Mouse (Mus musculus) MEL (cell line): Measurements from ENCODE around the gene Rab33a. TPM values are rescaled to one million over a fixed set of nuclear protein-coding genes. Genes with fewer than 3 reads are reported as not detected.

Experiments used
- DNase-seq: peaks from one replicate; pipeline ENCODE4 v3.0.0; 2011; ENCODE audit warnings: low read depth, low spot score
- H3K27ac ChIP-seq: 2 replicates; pipeline ENCODE4 v1.5.1; 2012; ENCODE audit warnings: low read depth, mild to moderate bottlenecking, control low read depth, low read length, moderate library complexity; ENCODE audit not compliant: control insufficient read depth
- H3K27me3 ChIP-seq, 2 experiments: fragments of 150-350 bp in 1 of 2; sonication (generic) in 1 of 2; 2 replicates each; pipeline ENCODE4 v1.6.1; 2012; ENCODE audit warnings: low read length in 2 of 2, mild to moderate bottlenecking in 2 of 2, improper control_type of control experiment in 1 of 2, moderate library complexity in 1 of 2; ENCODE audit not compliant: insufficient read depth in 2 of 2, control insufficient read depth in 1 of 2
- H3K36me3 ChIP-seq, 2 experiments: 2 replicates each; pipeline ENCODE4 v1.6.1; 2012 to 2014; ENCODE audit warnings: low read length in 2 of 2, improper control_type of control experiment in 1 of 2, inconsistent platforms in 1 of 2, mild to moderate bottlenecking in 1 of 2; ENCODE audit not compliant: insufficient read depth in 2 of 2, control insufficient read depth in 1 of 2
- H3K4me1 ChIP-seq, 2 experiments: fragments of 150-350 bp in 1 of 2; sonication (generic) in 1 of 2; 2 replicates each; pipeline ENCODE4 v1.6.1; 2012; ENCODE audit warnings: low read length in 2 of 2, improper control_type of control experiment in 1 of 2, mild to moderate bottlenecking in 1 of 2; ENCODE audit not compliant: insufficient read depth in 2 of 2, control insufficient read depth in 1 of 2
- H3K4me3 ChIP-seq, 2 experiments: fragments of 150-350 bp in 1 of 2; sonication (generic) in 1 of 2; 2 replicates each; pipeline ENCODE4 v1.5.1; 2012; ENCODE audit warnings: low read depth in 2 of 2, low read length in 2 of 2, mild to moderate bottlenecking in 2 of 2, moderate library complexity in 2 of 2, control low read depth in 1 of 2, improper control_type of control experiment in 1 of 2; ENCODE audit not compliant: control insufficient read depth in 1 of 2, insufficient read depth in 1 of 2
- H3K79me2 ChIP-seq: 2 replicates; pipeline ENCODE4 v1.6.1; 2012; ENCODE audit warnings: mild to moderate bottlenecking, low read length, moderate library complexity; ENCODE audit not compliant: control insufficient read depth, poor library complexity, insufficient read depth
- H3K9ac ChIP-seq: 2 replicates; pipeline ENCODE4 v1.6.1; 2012; ENCODE audit warnings: low read depth, mild to moderate bottlenecking, control low read depth, low read length, moderate library complexity; ENCODE audit not compliant: control insufficient read depth, poor library complexity, severe bottlenecking
- H3K9me3 ChIP-seq: fragments of 150-350 bp; sonication (generic); replicated peaks from 2 replicates; pipeline ENCODE4 v1.6.1; 2012; ENCODE audit warnings: mild to moderate bottlenecking, low read length, improper control_type of control experiment, moderate library complexity; ENCODE audit not compliant: insufficient read depth
- BHLHE40 ChIP-seq: IDR thresholded peaks from 2 replicates; pipeline ENCODE4 v1.6.1; 2012; ENCODE audit warnings: low read depth, mild to moderate bottlenecking, inconsistent platforms, low read length, improper control_type of control experiment, borderline replicate concordance
- CTCF ChIP-seq, 3 experiments: IDR thresholded peaks in 2 of 3; conservative IDR thresholded peaks in 1 of 3; 2 replicates each; pipeline ENCODE4 v1.5.1; 2011 to 2012; ENCODE audit warnings: low read length in 3 of 3, low read depth in 2 of 3, mild to moderate bottlenecking in 2 of 3, improper control_type of control experiment in 1 of 3, inconsistent platforms in 1 of 3, mixed read lengths in 1 of 3, moderate library complexity in 1 of 3; ENCODE audit not compliant: control insufficient read depth in 1 of 3, insufficient read depth in 1 of 3, poor library complexity in 1 of 3, severe bottlenecking in 1 of 3
- EP300 ChIP-seq, 2 experiments: IDR thresholded peaks; 2 replicates each; pipeline ENCODE4 v1.6.1; 2011; ENCODE audit warnings: improper control_type of control experiment in 2 of 2, low read length in 2 of 2, low read depth in 1 of 2, mild to moderate bottlenecking in 1 of 2
- ETS1 ChIP-seq: IDR thresholded peaks from 2 replicates; pipeline ENCODE4 v1.6.1; 2012; ENCODE audit warnings: low read depth, mild to moderate bottlenecking, inconsistent platforms, low read length, improper control_type of control experiment, moderate library complexity
- GATA1 ChIP-seq: IDR thresholded peaks from 2 replicates; pipeline ENCODE4 v1.6.1; 2011; ENCODE audit warnings: low read depth, low read length, improper control_type of control experiment
- MAX ChIP-seq: IDR thresholded peaks from 2 replicates; pipeline ENCODE4 v1.6.1; 2011; ENCODE audit warnings: low read length, improper control_type of control experiment
- MAZ ChIP-seq: IDR thresholded peaks from 2 replicates; pipeline ENCODE4 v1.6.1; 2012; ENCODE audit warnings: low read depth, mild to moderate bottlenecking, inconsistent platforms, low read length, improper control_type of control experiment
- MEF2A ChIP-seq: IDR thresholded peaks from 2 replicates; pipeline ENCODE4 v1.6.1; 2014; ENCODE audit warnings: low read depth, mild to moderate bottlenecking, inconsistent platforms, low read length, improper control_type of control experiment; ENCODE audit not compliant: poor library complexity, insufficient replicate concordance, severe bottlenecking; ENCODE audit errors: extremely low read depth
- MYB ChIP-seq: IDR thresholded peaks from 2 replicates; pipeline ENCODE4 v1.6.1; 2011; ENCODE audit warnings: mild to moderate bottlenecking, low read depth, low read length, improper control_type of control experiment
- POLR2AphosphoS5 ChIP-seq: IDR thresholded peaks from 2 replicates; pipeline ENCODE4 v1.6.1; 2012; ENCODE audit warnings: low read depth, borderline replicate concordance, mild to moderate bottlenecking, inconsistent platforms, low read length, moderate library complexity, mixed read lengths
- TBP ChIP-seq: IDR thresholded peaks from 2 replicates; pipeline ENCODE4 v1.8.0; 2011; ENCODE audit warnings: low read depth, low read length, improper control_type of control experiment
- TCF12 ChIP-seq: IDR thresholded peaks from 2 replicates; pipeline ENCODE4 v1.6.1; 2014; ENCODE audit warnings: low read depth, mild to moderate bottlenecking, inconsistent platforms, low read length, improper control_type of control experiment, moderate library complexity
- UBTF ChIP-seq: IDR thresholded peaks from 2 replicates; pipeline ENCODE4 v1.6.1; 2012; ENCODE audit warnings: low read depth, mild to moderate bottlenecking, inconsistent platforms, low read length, improper control_type of control experiment, moderate library complexity, borderline replicate concordance; ENCODE audit not compliant: insufficient read depth
- ZNF384 ChIP-seq: IDR thresholded peaks from 2 replicates; pipeline ENCODE4 v1.6.1; 2012; ENCODE audit warnings: low read depth, mild to moderate bottlenecking, inconsistent platforms, low read length, improper control_type of control experiment
- polyA plus RNA-seq, 2 experiments: library from polyadenylated mRNA; stranded (reverse) in 1 of 2; unstranded in 1 of 2; fragments of >175 nt in 1 of 2; fragments of >200 nt in 1 of 2; gene quantifications; 2 replicates each; pipeline versions ENCODE4 v1.2.1 to v1.2.4; 2012; ENCODE audit warnings: low replicate concordance in 2 of 2, low read depth in 1 of 2; ENCODE audit not compliant: insufficient read length in 2 of 2, insufficient read depth in 1 of 2, missing spikeins in 1 of 2
- total RNA-seq: library from RNA; depleted of rRNA; stranded (reverse); fragments of 300-350 nt; gene quantifications from 2 replicates; pipeline ENCODE4 v1.2.3, GENCODE M21; 2012; rRNA removed

Gene Rab33a
- total RNA-seq (not detected in 2 replicates), polyA plus RNA-seq (under 1 TPM in 1 of 2 experiments, not detected in 1; 0.46 TPM)

- Histone ChIP-seq H3K36me3 (peaks cover 0 to 7% of the 10 kb centered on the region in 2 experiments; a peak in 1 of 4 replicates), H3K9ac (no peak within 1 kb of the TSS), H3K4me1 (peaks cover 5 to 6% of the 10 kb centered on the region in 2 experiments; a peak in 3 of 4 replicates), H3K27me3 (no peaks in the 10 kb centered on the region), H3K4me3 (no peak within 1 kb of the TSS), H3K79me2 (no peaks in the 10 kb centered on the region), H3K27ac (no peak within 1 kb of the TSS), H3K9me3 (no peaks in the 10 kb centered on the region)
- TF ChIP-seq BHLHE40 (no peak), MEF2A (no peak), ZNF384 (no peak), EP300 (IDR thresholded peaks at IDR 0.05; ENCODE audit: low read depth in 1 of 2, low read length in 2 of 2) (no peak), TCF12 (no peak), CTCF (IDR thresholded peaks at IDR 0.05 in 2 of 3, conservative IDR thresholded peaks at IDR 0.05 in 1 of 3; ENCODE audit: control insufficient read depth in 1 of 3, insufficient read depth in 1 of 3, low read depth in 2 of 3, low read length in 3 of 3, poor library complexity in 1 of 3, severe bottlenecking in 1 of 3) (no peak), POLR2AphosphoS5 (no peak), MAZ (no peak), MAX (no peak), GATA1 (no peak)
- no peak for DNase-seq
Observed at GRCm38 (mm10) chrX:48518808-48519548, at the start of gene Rab33a. Gene Rab33a (plus strand): TSS chrX:48519285.

DNA sequence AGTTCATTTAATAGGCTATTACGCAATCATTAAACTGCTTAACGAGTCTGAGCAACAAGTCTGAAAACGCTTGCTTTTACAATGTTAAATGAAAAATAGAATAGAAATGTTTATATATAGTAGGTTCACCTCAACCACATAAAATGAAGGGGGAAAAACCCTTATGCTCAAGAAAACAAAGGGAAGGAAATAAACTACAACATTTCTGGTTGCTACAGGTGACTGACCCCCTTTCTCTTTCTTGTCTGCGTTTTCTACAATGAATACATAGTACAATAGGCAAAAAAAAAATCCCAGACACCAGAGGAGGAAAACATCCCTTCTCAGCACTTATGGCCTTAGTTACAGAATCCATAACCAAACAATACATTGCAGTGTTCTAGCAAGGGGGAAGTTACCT is 38.0 kb upstream of the Rab33a start:
- no peak overlapping the region for H3K9ac ChIP-seq
- no peaks in the 10 kb centered on the region for H3K4me1 ChIP-seq
- no peaks in the 10 kb centered on the region for H3K9me3 ChIP-seq
- DNase-seq, result no peak
- H3K4me3 ChIP-seq, result no peak overlapping the region
- TF ChIP-seq UBTF (no peak), GATA1 (no peak), MYB (no peak)
- H3K27me3 ChIP-seq, result no peaks in the 10 kb centered on the region
- H3K27ac ChIP-seq, result no peak overlapping the region
- H3K79me2 ChIP-seq, result no peaks in the 10 kb centered on the region
- H3K36me3 ChIP-seq, result peaks cover 0 to 6% of the 10 kb centered on the region in 2 experiments; a peak in 2 of 4 replicates

DNA sequence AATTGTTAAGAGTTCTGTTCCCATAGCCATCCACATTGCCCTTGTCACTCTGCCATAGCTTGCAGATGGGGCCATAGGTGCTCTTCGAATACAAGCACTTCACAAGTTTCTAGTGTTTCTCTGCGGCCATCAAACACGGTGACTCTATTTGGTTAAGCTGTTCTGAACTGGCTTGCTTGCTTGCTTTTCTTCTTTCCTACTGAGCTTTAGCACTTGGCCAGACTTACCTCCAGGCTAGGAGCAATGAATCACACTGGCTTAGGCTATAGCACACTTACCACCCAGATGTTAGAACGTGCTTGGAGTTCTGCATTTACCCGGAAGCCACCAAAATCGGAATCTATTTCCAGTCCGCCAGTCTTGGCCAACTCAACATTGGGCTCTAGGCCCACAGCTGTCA is 37.4 kb upstream of the Rab33a start:
- H3K79me2 ChIP-seq, result no peaks in the 10 kb centered on the region
- no peak overlapping the region for H3K9ac ChIP-seq
- no peak for DNase-seq
- no peaks in the 10 kb centered on the region for H3K4me1 ChIP-seq
- H3K9me3 ChIP-seq, result no peaks in the 10 kb centered on the region
- H3K4me3 ChIP-seq, result no peak overlapping the region
- TF ChIP-seq POLR2AphosphoS5 (no peak), BHLHE40 (no peak), TBP (no peak), EP300 (IDR thresholded peaks at IDR 0.05; ENCODE audit: low read depth in 1 of 2, low read length in 2 of 2) (no peak), ETS1 (no peak)
- no peaks in the 10 kb centered on the region for H3K27me3 ChIP-seq
- H3K36me3 ChIP-seq, result peaks cover 0 to 6% of the 10 kb centered on the region in 2 experiments; a peak in 2 of 4 replicates
- H3K27ac ChIP-seq, result no peak overlapping the region
